Mouse (Mus musculus) spleen, adult 18-20 months (tissue): ENCODE data around the gene Nol12.

Source experiments
- DNase-seq, 2 experiments: peaks; one replicate each; pipeline ENCODE4 v3.0.0; 2022; ENCODE audit warnings: mixed read lengths in 2 of 2

Gene Nol12

DNA sequence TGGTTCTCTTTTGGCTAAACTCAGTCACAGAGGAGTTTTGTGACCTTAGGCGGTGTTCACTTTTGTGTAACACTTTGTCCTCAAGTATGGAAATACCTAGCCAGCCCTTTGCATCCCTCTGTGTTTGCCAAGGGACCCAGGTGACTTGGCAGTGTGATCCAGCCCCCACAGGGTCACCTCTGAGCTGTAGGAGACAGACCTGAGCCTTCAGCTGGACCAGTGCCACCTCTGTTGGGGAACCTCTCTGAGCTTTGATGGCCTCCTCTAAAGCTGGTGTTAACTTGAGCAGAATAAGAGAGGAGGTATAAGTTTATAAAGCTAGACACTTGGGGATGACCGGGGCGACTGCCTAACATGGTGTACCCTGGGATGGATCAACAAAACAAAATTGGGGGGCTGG is 14.2 kb downstream of the Nol12 start:
- no peak for DNase-seq

DNA sequence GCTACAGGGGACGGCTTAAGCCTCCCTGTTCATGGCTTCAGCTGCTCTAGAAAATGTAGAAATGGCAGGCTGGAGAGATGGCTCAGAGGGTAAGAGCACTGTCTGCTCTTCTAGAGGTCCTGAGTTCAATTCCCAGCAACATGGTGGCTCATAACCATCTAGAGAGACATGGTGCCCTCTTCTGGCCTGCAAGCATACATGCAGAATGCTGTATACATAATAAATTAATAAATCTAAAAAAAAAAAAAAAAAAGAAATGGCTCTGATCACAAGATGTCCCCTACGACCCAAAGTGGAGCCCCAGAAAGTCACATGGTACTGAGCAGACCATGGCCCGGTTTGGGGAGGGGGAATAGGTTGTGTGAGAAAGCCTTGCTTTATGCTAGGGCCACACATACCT is 20.9 kb downstream of the Nol12 start:
- DNase-seq = no peak

DNA sequence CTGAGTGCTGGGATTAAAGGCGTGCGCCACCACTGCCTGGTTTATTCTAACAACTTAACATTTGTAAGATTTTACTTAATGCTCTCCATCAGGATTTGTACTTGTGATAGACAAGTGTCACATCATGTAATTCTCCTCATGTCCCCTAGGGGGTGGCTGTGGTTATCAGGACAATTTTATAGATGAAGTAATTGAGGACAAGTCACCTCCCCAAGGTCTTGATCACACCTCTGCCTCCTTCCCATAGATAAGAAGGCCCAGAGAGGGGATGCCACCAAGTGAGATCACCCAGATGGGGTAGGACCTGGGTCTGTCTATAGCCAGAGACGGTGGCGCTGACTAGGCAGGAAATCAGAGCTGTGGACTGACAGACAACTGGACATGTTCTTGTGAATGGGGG is 21.6 kb downstream of the Nol12 start:
- no peak for DNase-seq

DNA sequence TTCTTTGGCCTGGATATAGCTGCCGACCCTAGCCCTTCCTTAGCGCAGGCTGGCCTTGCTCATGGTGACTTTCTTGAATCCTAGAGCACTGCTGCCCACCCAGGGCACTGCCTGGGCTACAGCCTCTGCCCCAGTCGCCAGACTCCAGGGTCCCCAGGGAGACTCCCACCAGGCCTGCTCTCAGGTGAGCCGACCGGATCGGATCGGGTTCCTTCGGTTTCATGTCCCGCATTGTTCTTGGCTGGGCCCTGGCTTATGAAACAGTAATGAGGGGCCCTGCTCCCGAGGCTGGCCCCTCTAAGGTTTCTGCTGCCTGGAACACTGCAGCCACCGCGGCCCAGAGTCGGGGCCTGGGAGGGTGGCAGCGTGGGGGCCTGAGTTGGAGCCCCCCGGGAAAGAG is 22.3 kb downstream of the Nol12 start:
- no peak for DNase-seq

DNA sequence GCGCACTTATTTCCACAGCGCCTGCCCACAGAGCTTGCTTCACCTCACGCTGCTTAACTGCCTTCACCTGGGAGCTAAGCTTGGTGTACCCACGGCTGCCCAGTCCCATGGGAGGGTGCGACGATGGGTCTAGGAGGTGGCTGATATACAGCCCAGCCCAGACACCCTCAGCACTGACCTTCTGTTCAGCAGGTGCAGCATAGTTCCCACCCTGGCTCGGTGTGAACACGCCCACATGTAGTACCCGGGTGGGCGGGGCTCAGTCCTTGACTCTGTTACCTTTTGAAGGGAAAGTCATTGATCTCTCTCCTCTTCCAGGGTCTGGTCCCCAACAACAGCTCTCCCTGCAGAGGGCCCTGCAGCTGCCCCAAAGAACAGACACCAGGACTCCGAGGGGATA is 24.8 kb downstream of the Nol12 start:
- DNase-seq = no peak

DNA sequence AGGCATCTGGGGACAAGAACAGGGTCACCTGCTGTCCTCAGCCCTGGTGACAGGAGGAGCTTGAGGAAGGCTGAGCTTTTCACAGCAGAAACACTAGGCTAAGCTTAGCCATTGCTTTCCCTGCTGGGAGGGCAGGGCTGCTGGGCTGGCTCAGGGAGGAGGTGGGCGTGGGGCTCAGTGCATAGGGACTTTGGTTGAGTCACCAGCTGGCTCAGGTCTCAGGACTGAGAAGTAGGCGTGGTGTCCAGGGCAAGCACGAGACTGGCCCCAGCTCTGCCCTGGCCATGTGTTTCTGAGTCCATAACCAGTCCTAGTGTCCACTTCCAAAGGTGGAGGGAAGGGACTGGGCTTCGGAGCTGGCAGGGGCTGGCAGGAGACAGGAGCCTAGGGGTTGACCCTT is 25.4 kb downstream of the Nol12 start:
- no peak for DNase-seq

DNA sequence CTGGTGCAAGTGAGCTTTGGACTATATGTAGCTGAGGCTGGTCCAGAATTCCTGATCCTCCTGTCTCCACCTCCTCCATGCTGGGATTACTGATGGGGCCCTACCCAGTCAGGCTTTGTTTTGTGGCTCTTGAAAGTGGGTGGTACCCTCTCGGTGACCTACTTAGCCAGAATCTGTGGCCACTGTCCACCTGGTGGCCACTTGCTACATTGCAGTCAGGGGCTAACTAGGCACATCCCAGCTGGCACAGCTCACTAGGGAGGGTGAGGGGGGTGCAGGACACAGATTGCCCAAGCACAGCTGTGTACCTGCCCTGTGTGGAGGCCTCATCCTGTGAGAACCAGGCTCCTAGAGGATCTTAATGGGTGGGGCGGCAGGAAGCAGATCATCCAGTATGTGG is 28.2 kb downstream of the Nol12 start:
- peak in 1 of 2 experiments; percentile 44 for DNase-seq

DNA sequence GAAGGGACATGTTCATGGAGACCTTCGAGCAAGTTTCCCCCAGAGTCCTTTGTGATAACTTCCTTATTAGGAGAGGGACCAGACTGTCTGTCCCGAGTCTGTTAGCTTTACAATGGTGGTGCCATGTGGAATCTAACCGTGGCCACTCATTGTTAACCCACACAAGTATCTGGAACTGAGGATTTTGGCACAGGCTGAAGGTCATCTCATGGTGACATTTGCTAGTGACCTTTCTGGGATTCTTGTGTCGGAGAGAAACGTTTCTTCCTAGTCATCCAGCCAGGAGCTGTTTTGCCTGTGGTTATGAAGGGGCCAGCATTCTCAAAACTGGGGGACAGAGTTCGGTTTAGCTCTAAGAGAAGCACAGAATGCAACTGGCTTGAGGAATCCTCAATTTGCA is 36.9 kb downstream of the Nol12 start:
- DNase-seq = no peak

DNA sequence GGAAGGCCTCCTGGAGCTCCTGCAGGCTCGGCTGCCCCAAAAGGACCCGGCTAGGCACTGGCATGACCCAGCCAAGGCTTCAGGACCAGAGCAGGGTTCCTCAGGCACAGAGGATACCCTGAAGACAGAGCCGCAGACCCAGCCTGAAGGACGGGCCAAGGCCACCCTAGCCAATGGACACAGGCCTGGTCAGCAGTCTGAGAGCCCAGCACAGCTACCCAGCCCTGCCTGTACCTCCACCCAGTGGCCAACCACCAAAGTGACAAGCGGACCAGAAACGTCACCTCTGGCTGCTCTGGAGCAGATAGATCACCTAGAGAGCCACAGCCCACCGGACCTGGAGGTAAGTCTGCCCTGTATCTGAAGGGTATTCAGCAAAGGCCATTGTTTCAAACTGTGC is 39.2 kb downstream of the Nol12 start:
- no peak for DNase-seq

DNA sequence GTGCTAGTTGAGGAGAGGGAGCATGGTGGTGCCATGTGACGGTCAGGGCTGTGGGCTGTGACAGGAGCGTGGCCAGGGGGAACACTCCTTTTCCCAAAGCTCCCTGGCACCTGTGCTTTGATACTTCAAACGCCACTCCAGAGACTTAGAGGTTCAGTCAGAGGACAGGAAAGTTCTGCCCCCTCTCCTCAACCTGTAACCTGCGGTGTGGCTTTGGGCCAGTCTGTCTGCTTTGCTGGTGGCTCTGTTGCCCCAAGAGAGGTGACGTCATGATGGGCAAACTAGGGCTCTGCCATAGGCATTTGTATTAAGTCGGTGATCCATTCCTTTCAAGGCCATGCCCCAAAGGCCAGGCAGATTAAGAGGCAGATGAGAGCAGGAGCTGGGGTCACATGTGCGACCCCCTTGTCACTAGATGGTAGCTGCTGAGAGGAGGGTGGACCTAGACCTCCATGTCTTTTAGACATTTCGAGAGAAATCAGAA is 43.0 kb downstream of the Nol12 start:
- no peak for DNase-seq

DNA sequence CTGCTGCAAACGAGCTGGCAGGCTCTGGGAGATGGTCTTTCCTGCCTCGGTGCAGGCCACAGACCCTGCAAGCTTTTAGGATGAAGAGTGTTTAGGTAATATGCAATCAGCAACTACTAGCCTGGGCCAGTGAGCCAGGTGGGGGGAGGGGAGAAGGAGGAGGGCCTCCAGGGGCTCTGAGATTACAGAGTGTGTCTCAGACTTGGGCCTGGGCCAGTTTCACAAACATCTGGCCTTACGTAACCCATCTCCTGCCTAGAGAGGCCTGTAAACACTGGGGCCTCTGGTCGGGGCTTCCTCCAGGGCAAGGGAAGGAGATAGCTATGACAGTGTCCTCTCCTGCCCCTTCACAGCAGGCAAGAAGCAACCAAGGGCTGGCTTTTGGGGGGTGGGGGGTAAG is 44.1 kb downstream of the Nol12 start:
- DNase-seq = no peak

DNA sequence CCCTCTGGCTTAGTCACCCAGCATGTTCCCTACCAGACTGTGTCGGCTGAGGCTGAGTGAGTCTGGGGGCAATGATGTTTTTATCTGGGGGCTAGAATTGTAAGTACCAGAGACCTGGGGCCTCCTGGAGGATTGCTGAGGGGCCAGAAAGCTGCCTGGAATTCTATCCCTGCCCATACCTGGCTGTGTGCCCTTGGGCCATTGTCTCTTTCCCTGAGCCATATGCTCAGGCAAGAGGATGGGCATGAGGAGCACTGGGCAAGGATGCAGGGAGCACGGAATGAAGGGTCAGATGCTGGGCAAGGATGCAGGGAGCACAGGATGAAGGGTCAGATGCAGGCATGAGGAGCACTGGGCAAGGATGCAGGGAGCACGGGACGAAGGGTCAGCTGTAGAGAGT is 45.4 kb downstream of the Nol12 start:
- no peak for DNase-seq

DNA sequence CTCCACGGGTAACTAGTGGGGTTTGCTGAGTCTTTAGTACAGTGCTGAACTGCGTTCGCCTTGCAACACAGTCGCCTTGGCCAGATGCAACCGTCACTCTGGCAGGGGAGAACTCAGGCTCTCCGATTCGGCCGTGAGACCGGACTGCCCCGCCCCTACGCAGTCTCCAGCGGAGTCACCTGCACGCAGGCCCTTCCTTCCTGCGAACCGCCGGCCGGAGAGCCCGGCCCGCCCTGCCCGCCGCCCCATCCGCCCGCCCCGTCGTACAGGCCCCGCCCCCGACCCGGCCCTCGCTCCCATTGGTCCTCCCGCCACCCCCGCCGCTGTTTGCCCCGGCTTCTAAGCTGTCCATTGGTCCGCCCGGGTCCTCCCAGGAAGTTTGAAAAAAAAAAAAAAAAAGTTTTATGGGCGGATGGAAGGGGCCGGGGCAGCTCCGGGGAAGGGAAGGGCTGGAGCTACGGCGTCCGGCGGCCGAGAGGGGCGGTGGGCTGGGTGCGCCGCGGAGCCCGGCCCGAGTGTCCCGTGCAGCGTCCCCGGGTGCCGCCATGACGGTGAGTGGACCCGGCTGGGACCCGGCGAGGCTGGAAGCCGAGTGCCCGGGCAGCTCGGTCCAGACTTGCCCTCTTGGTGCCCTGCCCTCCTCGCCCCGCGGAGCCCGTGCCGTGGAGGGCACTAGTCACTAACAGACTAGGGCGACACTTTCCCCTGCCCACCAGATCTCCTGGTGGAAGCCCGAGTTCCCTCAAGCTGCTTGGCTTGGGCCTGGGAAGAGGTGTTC is 48.1 kb downstream of the Nol12 start:
- DNase-seq = peak; percentile 80 to 86

DNA sequence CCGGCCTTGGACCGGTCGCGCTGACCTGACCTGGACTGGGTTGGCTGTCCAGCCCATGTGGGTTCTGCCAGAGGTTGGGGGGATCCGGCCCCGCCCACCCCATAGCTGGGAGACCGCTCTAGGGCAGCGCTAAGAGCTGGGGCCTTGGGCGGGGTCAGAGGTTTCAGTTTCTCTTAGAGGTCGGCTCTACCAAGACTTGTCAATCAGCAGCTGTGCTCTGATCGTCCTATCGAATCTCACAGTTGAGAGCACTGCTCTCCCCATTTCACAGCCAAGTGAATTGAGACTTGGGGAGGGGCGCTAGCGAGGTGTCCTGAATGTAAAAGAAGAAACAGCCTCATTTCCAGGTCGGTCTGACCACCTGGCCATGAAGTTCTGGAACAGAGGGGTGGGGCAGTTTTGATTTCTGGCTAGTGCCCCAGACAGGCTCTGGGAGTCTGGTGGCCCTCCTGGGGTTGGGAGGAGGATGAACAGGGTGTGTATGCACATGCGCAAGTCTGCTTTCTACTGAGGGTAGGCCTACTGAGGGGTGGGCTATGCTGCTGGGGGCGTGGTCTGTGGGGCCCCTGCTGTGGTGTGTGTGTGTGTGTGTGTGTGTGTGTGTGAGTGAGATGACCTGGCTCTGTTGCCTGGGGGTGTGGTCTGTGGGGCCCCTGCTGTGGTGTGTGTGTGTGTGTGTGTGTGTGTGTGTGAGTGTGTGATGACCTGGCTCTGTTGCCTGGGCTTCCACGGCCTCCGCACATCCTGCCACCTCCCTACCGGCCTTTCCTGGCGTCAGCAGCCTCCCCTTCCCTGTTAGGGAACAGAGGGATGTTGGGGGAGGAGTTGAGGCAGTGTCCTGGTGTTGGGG is 48.9 kb downstream of the Nol12 start:
- peak; percentile 49 to 60 for DNase-seq

DNA sequence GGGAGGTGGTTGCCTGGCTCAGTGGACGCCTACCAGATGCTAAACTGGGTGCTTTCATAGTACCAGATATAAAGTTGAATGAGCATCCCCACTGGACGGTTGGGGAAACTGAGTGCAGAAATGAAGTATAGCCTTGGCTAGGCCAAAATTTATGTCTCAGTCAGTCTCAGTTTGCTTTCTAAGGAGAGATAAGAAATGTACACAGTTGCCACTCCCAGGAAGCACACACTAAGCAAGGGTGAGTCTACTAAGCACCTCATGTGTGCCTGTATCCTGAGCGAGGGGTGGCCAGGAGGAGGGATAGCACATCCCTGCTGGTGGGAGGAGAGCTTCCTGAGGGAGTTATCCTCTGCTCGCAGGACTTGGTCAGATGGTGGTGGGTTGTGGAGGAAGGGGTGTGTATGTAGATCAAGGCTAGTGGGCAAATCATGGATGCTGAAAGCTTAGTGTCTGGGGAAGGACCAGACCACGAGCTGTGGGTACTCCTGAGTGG is 49.6 kb downstream of the Nol12 start:
- no peak for DNase-seq

DNA sequence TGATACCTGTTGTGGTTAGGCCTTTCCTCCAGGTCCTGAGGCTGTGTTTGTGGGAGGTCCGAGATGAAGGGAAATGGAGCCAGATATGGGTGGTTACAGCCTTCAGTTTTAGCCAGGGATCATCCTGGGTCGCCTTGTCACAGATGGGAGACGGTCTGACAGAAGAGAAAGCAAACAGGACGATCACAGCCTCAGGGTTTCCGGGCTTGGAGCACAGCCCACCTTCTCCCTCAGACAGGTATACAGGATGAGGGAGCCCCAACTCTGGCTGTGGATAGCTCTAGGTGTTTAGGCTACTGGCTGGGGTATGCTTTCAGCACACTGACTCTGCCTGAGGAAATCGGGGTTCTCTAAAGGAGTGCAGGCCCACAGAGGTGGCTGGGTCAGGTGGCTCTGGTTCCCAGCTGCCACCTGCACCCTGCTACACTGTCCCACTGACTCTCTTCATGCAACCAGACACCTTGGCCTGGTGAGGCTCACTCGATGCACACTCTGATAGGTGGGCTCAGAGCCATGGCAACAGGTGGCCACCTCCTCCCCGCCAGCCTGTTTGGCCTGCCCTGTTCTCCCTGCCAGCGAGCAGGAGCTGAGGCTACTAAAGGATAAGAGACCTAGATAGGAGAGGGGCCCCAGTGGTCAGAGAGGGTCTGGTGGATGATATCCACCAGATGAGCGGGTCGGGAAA is 51.9 kb downstream of the Nol12 start:
- DNase-seq = no peak

DNA sequence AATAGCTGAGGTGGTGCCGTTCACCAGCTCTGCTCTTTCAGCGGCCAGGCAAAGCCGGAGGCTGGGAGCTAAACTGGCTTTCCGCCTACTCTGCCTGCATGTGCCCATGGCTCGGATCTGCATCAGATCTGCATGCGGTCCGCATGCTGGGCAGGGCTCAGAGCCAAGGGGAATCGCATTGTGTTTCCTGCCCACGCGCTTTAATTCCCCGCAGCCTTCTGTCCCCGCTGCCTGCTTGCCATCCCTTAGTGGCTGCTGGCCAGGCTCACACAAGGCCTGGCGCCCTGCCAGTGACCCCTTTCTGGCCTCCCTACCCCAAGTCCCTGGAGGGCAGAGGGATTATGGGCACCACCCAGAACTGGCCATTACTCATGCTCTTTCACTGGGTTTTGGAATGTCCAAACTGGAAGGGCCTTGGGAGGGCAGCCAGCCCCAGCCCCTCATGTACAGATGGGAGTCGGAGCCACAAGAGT is 53.8 kb downstream of the Nol12 start:
- peak in 1 of 2 experiments; percentile 11 for DNase-seq

DNA sequence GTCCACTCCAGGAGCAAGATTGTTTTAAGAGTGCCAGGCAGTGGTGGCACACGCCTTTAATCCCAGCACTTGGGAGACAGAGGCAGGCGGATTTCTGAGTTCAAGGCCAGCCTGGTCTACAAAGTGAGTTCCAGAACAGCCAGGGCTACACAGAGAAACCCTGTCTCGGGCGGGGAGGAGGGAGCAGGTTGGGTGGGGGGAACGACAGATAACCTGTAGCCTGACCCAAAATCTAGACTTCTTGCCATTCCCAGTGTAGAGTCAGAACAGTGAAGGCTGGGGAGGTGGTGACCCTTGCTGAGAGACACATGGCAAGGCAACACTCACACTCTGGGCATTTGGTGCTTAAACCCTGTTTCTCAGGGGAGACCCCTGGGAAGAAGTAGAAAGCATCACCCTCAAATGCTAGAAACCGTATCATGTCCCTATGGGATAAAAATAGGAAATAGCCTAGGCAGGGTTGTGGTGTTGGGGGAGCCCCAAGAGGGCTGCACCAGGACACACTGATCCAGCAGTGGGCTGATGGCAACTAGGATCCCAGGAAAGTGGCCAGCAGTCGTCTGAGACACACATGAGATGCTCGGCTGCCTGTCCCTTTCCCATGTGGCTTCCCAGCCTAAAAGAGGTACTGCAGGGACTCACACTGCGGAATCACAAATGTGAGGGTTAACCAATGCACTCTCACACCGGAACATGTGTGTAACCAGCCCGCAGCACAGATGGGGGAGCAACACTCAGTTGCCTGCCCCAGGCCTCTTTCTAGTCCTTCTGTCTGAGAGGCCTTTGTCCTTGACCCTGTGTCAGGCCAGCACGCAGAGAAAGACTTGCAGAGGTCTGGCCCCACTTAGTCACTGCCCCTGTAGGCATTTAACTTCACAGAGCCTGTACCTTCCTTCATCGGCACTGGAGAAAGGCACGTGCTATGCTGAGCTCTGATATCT is 54.7 kb downstream of the Nol12 start:
- no peak for DNase-seq

DNA sequence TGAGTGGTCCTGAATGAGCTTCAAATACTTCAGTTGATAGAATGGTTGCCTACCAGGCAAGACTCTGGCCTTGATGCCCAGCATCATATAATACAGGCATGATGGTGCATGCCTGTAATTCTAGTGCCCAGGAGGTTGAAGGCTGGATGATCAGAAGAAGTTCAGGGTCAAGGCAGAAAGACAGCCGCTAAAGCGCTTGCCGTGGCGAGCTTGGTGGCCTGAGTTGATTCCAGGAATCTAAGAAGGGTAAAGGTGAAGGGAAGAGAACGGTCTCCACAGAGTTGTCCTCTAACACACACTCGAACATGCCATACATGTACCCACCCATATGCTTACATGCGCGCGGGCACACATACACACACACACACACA is 55.3 kb downstream of the Nol12 start:
- DNase-seq = no peak

DNA sequence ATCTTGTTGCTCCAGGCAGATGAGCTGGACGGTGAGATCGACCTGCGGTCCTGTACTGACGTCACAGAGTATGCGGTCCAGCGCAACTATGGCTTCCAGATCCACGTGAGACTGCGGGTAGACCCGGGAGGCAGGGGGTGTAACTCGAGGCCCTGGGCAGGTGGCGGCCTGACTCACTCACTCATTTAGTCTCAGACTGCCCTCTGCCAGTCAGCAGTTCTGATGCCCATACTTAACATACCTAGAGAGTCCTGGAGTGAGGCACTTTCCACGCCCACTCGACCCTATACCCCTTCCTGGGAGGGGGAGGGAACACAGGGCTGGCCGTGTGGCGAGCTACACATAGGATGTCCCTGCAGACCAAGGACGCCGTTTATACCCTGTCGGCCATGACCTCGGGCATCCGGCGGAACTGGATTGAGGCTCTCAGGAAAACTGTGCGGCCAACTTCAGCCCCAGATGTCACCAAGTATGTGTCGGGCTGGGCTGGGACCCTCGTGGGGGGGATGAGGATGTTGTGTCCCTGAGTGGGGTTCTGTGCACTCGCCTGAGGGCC is 56.3 kb downstream of the Nol12 start:
- DNase-seq = no peak

DNA sequence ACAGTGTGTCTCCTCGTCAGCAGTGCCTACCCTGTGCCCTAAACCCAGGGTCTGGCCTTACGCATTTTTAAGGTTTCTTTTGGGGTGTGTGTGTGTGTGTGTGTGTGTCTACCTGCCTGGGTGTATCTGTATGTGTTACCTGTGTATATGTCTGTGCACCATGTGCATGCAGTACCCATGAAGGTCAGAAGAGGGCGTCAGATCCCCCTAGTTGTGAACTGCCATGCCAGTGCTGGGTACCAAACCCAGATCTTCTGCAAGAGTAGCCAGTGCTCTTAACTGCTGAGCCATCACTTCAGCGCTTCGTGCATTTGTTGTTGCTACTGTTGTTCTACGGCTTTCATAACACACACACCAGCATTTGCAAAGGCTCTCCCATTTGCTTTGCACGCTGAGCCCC is 57.5 kb downstream of the Nol12 start:
- DNase-seq = no peak

DNA sequence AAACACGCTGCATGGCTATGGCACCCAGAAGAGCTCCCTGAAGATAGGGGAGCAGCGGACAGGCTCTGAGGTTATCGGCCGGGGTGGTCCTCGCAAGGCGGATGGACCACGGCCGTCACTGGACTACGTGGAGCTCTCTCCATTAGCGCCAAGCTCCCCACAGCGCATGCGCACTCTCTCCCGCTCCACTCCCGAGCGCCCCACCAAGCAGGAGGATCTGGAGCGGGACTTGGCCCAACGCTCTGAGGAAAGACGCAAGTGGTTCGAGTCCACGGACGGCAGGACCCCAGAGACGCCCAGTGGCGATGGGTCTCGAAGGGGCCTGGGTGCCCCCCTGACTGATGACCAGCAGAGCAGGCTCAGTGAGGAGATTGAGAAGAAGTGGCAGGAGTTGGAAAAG is 58.2 kb downstream of the Nol12 start:
- no peak for DNase-seq
